Mouse (Mus musculus) gonadal fat pad, adult 2 months (tissue): ENCODE measurements at regions not wholly inside any gene's neighbourhood (a gene's known extent, or its start where the extent isn't known, plus 50 kb on each side); places are given as distances from the start of the nearest gene placed in this dataset.

Source experiments
- DNase-seq: peaks from one replicate; pipeline ENCODE4 v3.0.0-alpha.2; 2012; ENCODE audit warnings: low read depth

- DNase-seq = peak; percentile 70
Measured at GRCm38 (mm10) chr13:37657248-37657647, 121.0 kb upstream of the Rreb1 start.

- DNase-seq = no peak
Measured at GRCm38 (mm10) chr13:37658034-37658433, 120.2 kb upstream of the Rreb1 start.

GRCm38 (mm10) chr13:37658519-37658918 is 119.7 kb upstream of the Rreb1 start:
- no peak for DNase-seq

- DNase-seq = no peak
Measured at GRCm38 (mm10) chr13:37660083-37660482, 118.1 kb upstream of the Rreb1 start.

- DNase-seq = no peak
Measured at GRCm38 (mm10) chr13:37660668-37661067, 117.5 kb upstream of the Rreb1 start.

GRCm38 (mm10) chr13:37664116-37664515 is 114.1 kb upstream of the Rreb1 start:
- DNase-seq = no peak

GRCm38 (mm10) chr13:37666207-37667003 is 111.8 kb upstream of the Rreb1 start:
- DNase-seq = peak; percentile 98

- DNase-seq = no peak
Measured at GRCm38 (mm10) chr13:37667386-37667785, 110.8 kb upstream of the Rreb1 start.

- DNase-seq = peak; percentile 79
Measured at GRCm38 (mm10) chr13:37667871-37668270, 110.3 kb upstream of the Rreb1 start.

- peak; percentile 75 for DNase-seq
Measured at GRCm38 (mm10) chr13:37671109-37671508, 107.1 kb upstream of the Rreb1 start.

- no peak for DNase-seq
Measured at GRCm38 (mm10) chr13:37674676-37675350, 103.4 kb upstream of the Rreb1 start.

- DNase-seq = no peak
Measured at GRCm38 (mm10) chr13:37675718-37676117, 102.5 kb upstream of the Rreb1 start.

GRCm38 (mm10) chr13:37676912-37677311 is 101.3 kb upstream of the Rreb1 start:
- DNase-seq = no peak

- no peak for DNase-seq
Measured at GRCm38 (mm10) chr13:37678251-37678650, 99.9 kb upstream of the Rreb1 start.

- no peak for DNase-seq
Measured at GRCm38 (mm10) chr13:37678772-37679171, 99.4 kb upstream of the Rreb1 start.

GRCm38 (mm10) chr13:37680837-37681619 is 97.2 kb upstream of the Rreb1 start:
- no peak for DNase-seq

GRCm38 (mm10) chr13:37683045-37683679 is 95.0 kb upstream of the Rreb1 start:
- peak; percentile 67 for DNase-seq

GRCm38 (mm10) chr13:37685617-37686016 is 92.6 kb upstream of the Rreb1 start:
- no peak for DNase-seq

GRCm38 (mm10) chr13:37686109-37686508 is 92.1 kb upstream of the Rreb1 start:
- no peak for DNase-seq

- no peak for DNase-seq
Measured at GRCm38 (mm10) chr13:37689127-37689777, 88.9 kb upstream of the Rreb1 start.

GRCm38 (mm10) chr13:37691855-37692445 is 86.2 kb upstream of the Rreb1 start:
- DNase-seq = no peak
